Mouse (Mus musculus) bone marrow, adult 2 months (tissue): ENCODE data around the gene Slc12a4. TPM values are rescaled to one million over a fixed set of nuclear protein-coding genes. Genes with fewer than 3 reads are reported as not detected.
A peak's percentile ranks its signal among the peaks of the same experiment; 100 is the strongest.

Experiments used
- H3K27ac ChIP-seq: fragments of 200-500 bp; 2 replicates; pipeline ENCODE4 v1.5.1; 2012; ENCODE audit warnings: low read depth, mild to moderate bottlenecking, control low read depth, inconsistent platforms, low read length; ENCODE audit not compliant: control insufficient read depth, poor library complexity, insufficient read depth
- H3K4me1 ChIP-seq: fragments of 200-500 bp; 2 replicates; pipeline ENCODE4 v1.6.1; 2011; ENCODE audit warnings: low read length; ENCODE audit not compliant: control insufficient read depth, insufficient read depth
- H3K4me3 ChIP-seq: fragments of 200-500 bp; replicated peaks from 2 replicates; pipeline ENCODE3; 2011; ENCODE audit warnings: mild to moderate bottlenecking, low read depth, low read length, control low read depth; ENCODE audit not compliant: control insufficient read depth
- CTCF ChIP-seq: fragments of 200-500 bp; IDR thresholded peaks from 2 replicates; pipeline ENCODE4 v1.5.1; 2011; ENCODE audit warnings: low read length, control low read depth; ENCODE audit not compliant: control insufficient read depth, insufficient read depth
- POLR2A ChIP-seq: fragments of 200-500 bp; IDR thresholded peaks from 2 replicates; pipeline ENCODE4 v1.6.1; 2011; ENCODE audit warnings: low read depth, mild to moderate bottlenecking, control low read depth, low read length, borderline replicate concordance; ENCODE audit not compliant: control insufficient read depth
- WGBS: fragments of 180-500 bp; shearing (Covaris S2); methylation state at CpG from one replicate; pipeline ENCODE4 v1.1.7; 2018; 5-methylcytosine and 5-hydroxymethylcytosine counted together
- polyA plus RNA-seq: library from polyadenylated mRNA; stranded (reverse); fragments of >200 nt; gene quantifications from 2 replicates; pipeline ENCODE4 v1.2.4, GENCODE M21; 2011; ENCODE audit warnings: low replicate concordance; ENCODE audit not compliant: missing spikeins, insufficient read depth, insufficient read length

The Slc12a4 gene
- polyA plus RNA-seq, 1 experiment, result 21.3 TPM

GRCm38 (mm10) chr8:106004538-106005207 lies 38.8 kb upstream of the Slc12a4 start:
- WGBS, result 36% methylated on average over 8 of the region's 8 CpGs
- TF ChIP-seq CTCF (no peak), POLR2A (no peak)
- H3K4me1 ChIP-seq, result no peaks in the 10 kb centered on the region; the same call in 1 of the 2 replicates
- no peak overlapping the region for H3K27ac ChIP-seq
- H3K4me3 ChIP-seq, result no peak overlapping the region

GRCm38 (mm10) chr8:106001908-106002307 lies 36.0 kb upstream of the Slc12a4 start:
- 89% methylated on average over 4 of the region's 4 CpGs for WGBS

GRCm38 (mm10) chr8:105998971-105999370 lies 33.1 kb upstream of the Slc12a4 start:
- 82% methylated on average over 2 of the region's 2 CpGs for WGBS
- no peak overlapping the region for H3K4me3 ChIP-seq
- TF ChIP-seq POLR2A, result no peak
- TF ChIP-seq CTCF, result no peak
- peaks cover 4% of the 10 kb centered on the region; the same call in 1 of the 2 replicates for H3K4me1 ChIP-seq
- H3K27ac ChIP-seq, result no peak overlapping the region

More at GRCm38 (mm10) chr8:106001908-106002307, 36.0 kb upstream of the Slc12a4 start:
- H3K4me3 ChIP-seq, result no peak overlapping the region
- no peak overlapping the region for H3K27ac ChIP-seq
- TF ChIP-seq CTCF (no peak), POLR2A (no peak)
- peaks cover 1% of the 10 kb centered on the region; the same call in 1 of the 2 replicates for H3K4me1 ChIP-seq

- WGBS, result 4% methylated on average over 7 of the region's 7 CpGs
- H3K27ac ChIP-seq, result no peak overlapping the region; the same call in 1 of the 2 replicates
- H3K4me1 ChIP-seq, result peaks cover 4% of the 10 kb centered on the region; the same call in 1 of the 2 replicates
- H3K4me3 ChIP-seq, result no peak overlapping the region
- TF ChIP-seq CTCF (no peak), POLR2A (no peak)
These were observed 30.5 kb upstream of the Slc12a4 start for GRCm38 (mm10) chr8:105996359-105996758.

- WGBS, result 72% methylated on average over 4 of the region's 4 CpGs
- TF ChIP-seq POLR2A (no peak), CTCF (no peak)
- Histone ChIP-seq H3K4me1 (peaks cover 4% of the 10 kb centered on the region; the same call in 1 of the 2 replicates), H3K27ac (no peak overlapping the region), H3K4me3 (no peak overlapping the region)
These were observed 27.3 kb upstream of the Slc12a4 start for GRCm38 (mm10) chr8:105993226-105993625.

- Histone ChIP-seq H3K27ac (no peak overlapping the region), H3K4me3 (no peak overlapping the region), H3K4me1 (peaks cover 4% of the 10 kb centered on the region; the same call in 1 of the 2 replicates)
- TF ChIP-seq POLR2A (no peak), CTCF (no peak)
- WGBS, result 37% methylated on average over 5 of the region's 5 CpGs
These were observed 26.6 kb upstream of the Slc12a4 start for GRCm38 (mm10) chr8:105992499-105992898.

- no peak overlapping the region for H3K4me3 ChIP-seq
These were observed 25.6 kb upstream of the Slc12a4 start for GRCm38 (mm10) chr8:105991546-105991945.

GRCm38 (mm10) chr8:105990856-105991387 lies 25.0 kb upstream of the Slc12a4 start, which contains the start of gene Dus2:
TSS of gene Dus2 (plus strand) at chr8:105991337.
- H3K4me3 ChIP-seq, result no peak within 1 kb of the TSS
- peaks cover 1% of the 10 kb centered on the region; the same call in 1 of the 2 replicates for H3K4me1 ChIP-seq
- no peak within 1 kb of the TSS for H3K27ac ChIP-seq
- 12% methylated on average over 15 of the region's 15 CpGs for WGBS
- TF ChIP-seq POLR2A (no peak), CTCF (peak; percentile 95)

More at GRCm38 (mm10) chr8:105991546-105991945, 25.6 kb upstream of the Slc12a4 start:
- H3K4me1 ChIP-seq, result peaks cover 3% of the 10 kb centered on the region; the same call in 1 of the 2 replicates
- 44% methylated on average over 2 of the region's 2 CpGs for WGBS
- H3K27ac ChIP-seq, result no peak overlapping the region
- TF ChIP-seq CTCF, result no peak
- no peak for TF ChIP-seq POLR2A
